ENCODE assay signal across 14 mouse cellular contexts in genomic region chr5:118079354-118079753, GRCm38 (mm10). TPM values are rescaled to one million over a fixed set of nuclear protein-coding genes. Genes with fewer than 3 reads are reported as not detected.
DNase-seq lines count a peak whose midpoint lies in the region; ATAC-seq and TF ChIP-seq lines count a peak whose summit lies in the region.
"Had no signal": no experiment of that assay in that cellular context is flagged by ENCODE, and none has a peak within 500 bp of the region (broad histone marks: within the 10 kb centered on the region; RNA-seq: fewer than 3 reads in every experiment).

No protein-coding gene starts in this region.

- H3K79me2 ChIP-seq in myocyte (ENCODE audit: control insufficient read depth, insufficient read depth), result peaks cover 4% of the 10 kb centered on the region

- H3K9me3 ChIP-seq in hindbrain, embryonic 11.5 days (ENCODE audit: control insufficient read depth, low read length), result no peaks in the 10 kb centered on the region
- no peaks in the 10 kb centered on the region for H3K9me3 ChIP-seq in hindbrain, embryonic 16.5 days (ENCODE audit: control insufficient read depth, low read length)
- no peaks in the 10 kb centered on the region for H3K9me3 ChIP-seq in forebrain, embryonic 15.5 days
- no peaks in the 10 kb centered on the region for H3K9me3 ChIP-seq in kidney, embryonic 16.5 days (ENCODE audit: low read length)
- H3K9me3 ChIP-seq in kidney, embryonic 14.5 days (ENCODE audit: control insufficient read depth, low read length), result no peaks in the 10 kb centered on the region
- H3K9me3 ChIP-seq: G1E; heart, embryonic 12.5 days; stomach, embryonic 15.5 days had no signal

- no peak for TF ChIP-seq POLR2A in myocyte (IDR thresholded peaks at IDR 0.05; ENCODE audit: insufficient read length, low read depth)

- 48% methylated on average over 6 of the region's 6 CpGs for WGBS in hindbrain, embryonic 11.5 days
- 22% methylated on average over 6 of the region's 6 CpGs for WGBS in hindbrain, embryonic 16.5 days
- 19% methylated on average over 6 of the region's 6 CpGs for WGBS in forebrain, embryonic 15.5 days
- WGBS in kidney, embryonic 16.5 days, result 78% methylated on average over 6 of the region's 6 CpGs
- WGBS in kidney, embryonic 14.5 days, result 79% methylated on average over 6 of the region's 6 CpGs

- intact Hi-C loops in left cerebral cortex, postnatal 4 days (cut with DNase I), result no loop called here

- H3ac ChIP-seq in myocyte (ENCODE audit: control insufficient read depth, insufficient read length), result no peak overlapping the region

- H3K4me1 ChIP-seq in hindbrain, embryonic 11.5 days (replicated peaks; ENCODE audit: control insufficient read depth, insufficient read depth, low read length), result peaks cover 8% of the 10 kb centered on the region; the same call in 1 of the 2 replicates
- peaks cover 57% of the 10 kb centered on the region for H3K4me1 ChIP-seq in hindbrain, embryonic 16.5 days (ENCODE audit: control insufficient read depth, insufficient read depth, low read depth, low read length)
- H3K4me1 ChIP-seq in forebrain, embryonic 15.5 days, result peaks cover 87% of the 10 kb centered on the region
- peaks cover 16% of the 10 kb centered on the region for H3K4me1 ChIP-seq in kidney, embryonic 16.5 days (ENCODE audit: insufficient read depth, low read length)
- peaks cover 7% of the 10 kb centered on the region for H3K4me1 ChIP-seq in kidney, embryonic 14.5 days (ENCODE audit: control insufficient read depth, insufficient read depth, low read length)

- H3K9ac ChIP-seq in hindbrain, embryonic 11.5 days (ENCODE audit: low read depth, low read length), result no peak overlapping the region
- no peak overlapping the region for H3K9ac ChIP-seq in hindbrain, embryonic 16.5 days (ENCODE audit: low read depth, low read length)
- H3K9ac ChIP-seq in forebrain, embryonic 15.5 days (replicated peaks), result no peak overlapping the region
- no peak overlapping the region for H3K9ac ChIP-seq in kidney, embryonic 16.5 days (replicated peaks; ENCODE audit: low read length)
- no peak overlapping the region for H3K9ac ChIP-seq in kidney, embryonic 14.5 days (ENCODE audit: low read depth, low read length)
- H3K9ac ChIP-seq: heart, embryonic 12.5 days; liver, postnatal 0 days; stomach, embryonic 15.5 days had no signal

- no peaks in the 10 kb centered on the region for H3K27me3 ChIP-seq in hindbrain, embryonic 11.5 days (ENCODE audit: control insufficient read depth, insufficient read depth, low read length)
- no peaks in the 10 kb centered on the region for H3K27me3 ChIP-seq in hindbrain, embryonic 16.5 days (replicated peaks; ENCODE audit: control insufficient read depth, insufficient read depth, low read length)
- H3K27me3 ChIP-seq in forebrain, embryonic 15.5 days, result no peaks in the 10 kb centered on the region
- H3K27me3 ChIP-seq in myocyte (ENCODE audit: control insufficient read depth, insufficient read depth, insufficient read length), result no peaks in the 10 kb centered on the region
- H3K27me3 ChIP-seq in kidney, embryonic 16.5 days (ENCODE audit: insufficient read depth, low read length), result no peaks in the 10 kb centered on the region
- no peaks in the 10 kb centered on the region for H3K27me3 ChIP-seq in kidney, embryonic 14.5 days (ENCODE audit: control insufficient read depth, insufficient read depth, low read length)
- H3K27me3 ChIP-seq: heart, embryonic 12.5 days; stomach, embryonic 15.5 days had no signal

- H3K4me3 ChIP-seq in hindbrain, embryonic 11.5 days (ENCODE audit: low read depth, low read length), result no peak overlapping the region
- no peak overlapping the region for H3K4me3 ChIP-seq in hindbrain, embryonic 16.5 days (ENCODE audit: low read length)
- no peak overlapping the region for H3K4me3 ChIP-seq in forebrain, embryonic 15.5 days
- no peak overlapping the region for H3K4me3 ChIP-seq in myocyte
- H3K4me3 ChIP-seq in kidney, embryonic 16.5 days (ENCODE audit: low read length), result no peak overlapping the region
- no peak overlapping the region for H3K4me3 ChIP-seq in kidney, embryonic 14.5 days (ENCODE audit: low read length)
- H3K4me3 ChIP-seq: heart, embryonic 12.5 days; layer of hippocampus, adult 2 months; stomach, embryonic 15.5 days had no signal

- peak overlapping the region; percentile 49; the same call in 1 of the 2 replicates for H3K27ac ChIP-seq in hindbrain, embryonic 11.5 days (ENCODE audit: low read depth, low read length)
- H3K27ac ChIP-seq in hindbrain, embryonic 16.5 days (ENCODE audit: low read depth, low read length), result no peak overlapping the region
- peak overlapping the region; percentile 48; the same call in 1 of the 2 replicates for H3K27ac ChIP-seq in forebrain, embryonic 15.5 days (replicated peaks)
- H3K27ac ChIP-seq in kidney, embryonic 16.5 days (ENCODE audit: low read length), result no peak overlapping the region
- no peak overlapping the region for H3K27ac ChIP-seq in kidney, embryonic 14.5 days (ENCODE audit: low read depth, low read length)
- H3K27ac ChIP-seq: layer of hippocampus, adult 2 months; stomach, embryonic 15.5 days had no signal

- no peak for DNase-seq in hindbrain, embryonic 11.5 days (ENCODE audit: low spot score)
- DNase-seq in Muller cell, postnatal 12 days (ENCODE audit: inconsistent ontology term), result peak; percentile 87
- DNase-seq in left cerebral cortex, postnatal 4 days, result no peak
- DNase-seq: cerebellum, adult 8-10 months; liver, postnatal 0 days had no signal

- no peak; the same call in 1 of the 2 replicates for ATAC-seq in hindbrain, embryonic 11.5 days (ENCODE audit: low FRiP score)
- no peak for ATAC-seq in hindbrain, embryonic 16.5 days
- ATAC-seq in forebrain, embryonic 15.5 days (replicated peaks), result no peak
- no peak for ATAC-seq in kidney, embryonic 16.5 days (ENCODE audit: low FRiP score, low TSS enrichment)
- ATAC-seq in kidney, embryonic 14.5 days (ENCODE audit: low FRiP score, low TSS enrichment), result no peak
- ATAC-seq: liver, postnatal 0 days had no signal

- H3K36me3 ChIP-seq in hindbrain, embryonic 11.5 days (ENCODE audit: control insufficient read depth, insufficient read depth, low read length), result no peaks in the 10 kb centered on the region
- no peaks in the 10 kb centered on the region for H3K36me3 ChIP-seq in hindbrain, embryonic 16.5 days (ENCODE audit: control insufficient read depth, insufficient read depth, low read length)
- H3K36me3 ChIP-seq in forebrain, embryonic 15.5 days, result 0 out of 2 replicates have a peak, but pooled peaks cover 3% of the 10 kb centered on the region
- no peaks in the 10 kb centered on the region for H3K36me3 ChIP-seq in myocyte (ENCODE audit: control insufficient read depth, insufficient read depth)
- peaks cover 30% of the 10 kb centered on the region for H3K36me3 ChIP-seq in kidney, embryonic 16.5 days (ENCODE audit: insufficient read depth, low read length)
- peaks cover 27% of the 10 kb centered on the region for H3K36me3 ChIP-seq in kidney, embryonic 14.5 days (ENCODE audit: control insufficient read depth, insufficient read depth, low read length)

- no peak overlapping the region for H3K4me2 ChIP-seq in hindbrain, embryonic 11.5 days (replicated peaks; ENCODE audit: low read depth, low read length)
- H3K4me2 ChIP-seq in hindbrain, embryonic 16.5 days (ENCODE audit: low read length), result no peak overlapping the region
- no peak overlapping the region for H3K4me2 ChIP-seq in forebrain, embryonic 15.5 days (replicated peaks)
- H3K4me2 ChIP-seq in myocyte (ENCODE audit: low read depth), result peak overlapping the region; percentile 73
- H3K4me2 ChIP-seq in kidney, embryonic 16.5 days (replicated peaks; ENCODE audit: low read depth, low read length), result no peak overlapping the region
- H3K4me2 ChIP-seq in kidney, embryonic 14.5 days (replicated peaks; ENCODE audit: low read depth, low read length), result no peak overlapping the region
- H3K4me2 ChIP-seq: heart, embryonic 12.5 days; stomach, embryonic 15.5 days had no signal

TF ChIP-seq in myocyte, 11 proteins besides CTCF, POLR2A, EP300 and RAD21:
- TF ChIP-seq MYOD1 (IDR thresholded peaks at IDR 0.05; ENCODE audit: control insufficient read depth in 1 of 3, insufficient read length in 2 of 3, low read depth in 2 of 3) (peak; percentile 36 to 86 (median 75)), TCF3 (IDR thresholded peaks at IDR 0.05; ENCODE audit: insufficient read length, low read depth) (no peak), MYOG (IDR thresholded peaks at IDR 0.05; ENCODE audit: control insufficient read depth in 1 of 3, insufficient read depth in 1 of 3, insufficient read length in 2 of 3, low read depth in 2 of 3) (peak in 2 of 3 experiments; percentile 67 to 81), SRF (IDR thresholded peaks at IDR 0.05; ENCODE audit: control insufficient read depth, insufficient read length, low read depth) (no peak), USF1 (IDR thresholded peaks at IDR 0.05; ENCODE audit: low read depth) (no peak)

RNA-seq across cellular contexts. Expression of gene Tesc, which starts 51.8 kb away (rescaled TPM):
- polyA plus RNA-seq in hindbrain, embryonic 11.5 days (2014; fragmentation: Nextera tagmentation; extraction: Ambion mirVana), result 0.63 and 1.4 TPM in 2 replicates
- 4.1 and 5.4 TPM in 2 replicates for polyA plus RNA-seq in hindbrain, embryonic 16.5 days (2015; fragmentation: Nextera tagmentation; extraction: Ambion mirVana)
- 9.9 and 10.6 TPM in 2 replicates for polyA plus RNA-seq in forebrain, embryonic 15.5 days (2015; fragmentation: Nextera tagmentation; extraction: Ambion mirVana)
- polyA plus RNA-seq in myocyte (2012; fragmentation: generic; extraction: Trizol), result 3.1 TPM
- 20.9 and 23.9 TPM in 2 replicates for polyA plus RNA-seq in kidney, embryonic 16.5 days (2015; fragmentation: Nextera tagmentation; extraction: Ambion mirVana)
- polyA plus RNA-seq in kidney, embryonic 14.5 days (2014; fragmentation: Nextera tagmentation; extraction: Ambion mirVana), result 10.1 and 12.3 TPM in 2 replicates
- total RNA-seq in left cerebral cortex, postnatal 4 days (2021), result 1 to 10 TPM; 3.7 to 5.4 TPM
- total RNA-seq: G1E had no signal
- polyA plus RNA-seq: G1E had no signal

Comparison
In these comparisons a context has a peak if more than half of its experiments do, and no peak if none do; other contexts are left out.
1. H3K27ac ChIP-seq: peak in hindbrain, embryonic 11.5 days (single experiment) and forebrain, embryonic 15.5 days (single experiment); none in hindbrain, embryonic 16.5 days (single experiment), kidney, embryonic 16.5 days (single experiment) and kidney, embryonic 14.5 days (single experiment).